Mouse (Mus musculus) urinary bladder, postnatal 14 days (tissue): ENCODE data around the gene 1700025F22Rik.
A peak's percentile ranks its signal among the peaks of the same experiment; 100 is the strongest.
"Not testable (repeated sequence)": the region's sequence is repeated elsewhere in the genome, so short reads cannot be mapped to it uniquely, and the experiment has no call there.

Experiments
- DNase-seq: peaks from one replicate; pipeline ENCODE4 v3.0.0; 2021; ENCODE audit warnings: low spot score

1700025F22Rik gene

DNA sequence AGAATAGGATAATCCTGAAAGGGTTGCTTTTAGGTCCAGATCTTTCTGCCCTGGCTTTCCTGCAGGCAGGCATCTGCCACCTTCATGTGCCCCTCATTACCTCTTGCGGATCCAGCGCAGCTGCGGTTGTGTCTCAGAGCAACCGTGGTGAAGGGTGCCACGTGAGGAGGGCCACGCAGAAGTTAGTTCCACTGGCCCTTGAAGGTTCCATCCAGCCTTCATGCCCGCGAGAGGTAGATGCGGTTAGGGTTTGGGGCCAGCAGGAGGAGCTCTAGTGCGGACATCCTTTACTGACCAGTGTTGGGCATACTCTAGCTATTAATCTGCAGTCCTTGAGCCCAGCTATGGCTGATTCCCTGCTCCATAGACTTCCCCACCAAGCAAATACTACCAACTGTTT is at the start of gene 1700025F22Rik:
1700025F22Rik (minus strand) TSS at position 149 of the 400 bp plus-strand sequence.
- no peak for DNase-seq

DNA sequence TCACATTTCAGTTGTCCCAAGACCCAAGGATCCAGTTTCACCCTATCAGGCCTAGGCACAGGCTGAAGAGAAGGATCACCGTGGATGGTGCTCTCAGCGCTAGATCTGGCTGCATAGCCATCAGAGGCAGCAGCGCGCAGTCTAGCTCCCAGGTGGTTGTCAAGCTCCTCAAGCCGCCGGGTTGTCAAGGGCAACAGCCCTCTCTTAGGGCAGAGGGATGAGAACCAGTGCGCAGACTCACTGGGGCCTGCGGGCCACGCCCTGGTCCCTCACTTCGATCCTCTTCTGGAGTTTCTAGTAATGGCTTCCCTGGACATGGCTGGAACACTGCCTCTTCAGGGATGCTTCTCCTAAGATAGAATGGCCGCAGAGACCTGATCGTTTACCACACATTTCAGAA is 31.4 kb upstream of the 1700025F22Rik start, which contains the start of gene Ms4a13:
Ms4a13 (minus strand) TSS at position 192 of the 400 bp plus-strand sequence.
- DNase-seq: no peak

DNA sequence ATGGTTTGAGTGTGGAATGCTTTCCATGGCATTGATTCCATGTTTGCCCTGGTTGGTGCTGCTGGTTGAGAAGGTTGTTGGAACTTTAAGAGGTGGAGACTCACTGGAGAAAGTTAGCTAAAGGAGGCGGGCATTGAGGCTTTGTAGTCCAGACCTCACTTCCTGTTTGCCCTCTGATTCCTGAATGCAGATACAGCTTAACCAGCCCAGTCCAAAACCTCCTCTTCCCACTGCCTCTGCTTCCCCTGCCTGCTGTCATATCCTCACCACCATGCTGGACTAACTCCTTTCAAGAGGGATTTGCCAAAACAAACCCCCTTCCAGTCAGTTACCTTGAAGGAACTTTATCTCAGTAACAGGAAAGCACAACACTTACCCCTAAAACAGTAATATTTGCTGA is 27.4 kb upstream of the 1700025F22Rik start:
- DNase-seq: no peak

DNA sequence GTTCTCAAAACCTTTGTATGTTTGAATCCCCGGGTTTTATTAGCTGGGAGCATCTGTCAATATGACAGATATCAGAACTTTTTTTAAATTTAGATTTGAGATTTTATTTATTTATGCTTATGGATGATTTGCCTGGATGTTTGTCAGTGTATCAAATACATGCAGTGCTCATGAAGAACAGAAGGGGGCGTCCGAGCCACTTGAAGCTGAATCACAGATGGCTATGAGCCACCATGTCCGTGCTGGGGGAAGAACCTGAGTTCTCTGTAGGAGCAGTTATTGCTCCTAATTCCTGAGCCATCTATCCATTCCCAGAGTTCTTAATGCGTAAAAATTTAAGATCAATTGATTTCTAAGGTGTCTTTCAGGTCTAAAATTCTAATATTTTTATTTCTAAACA is 19.0 kb upstream of the 1700025F22Rik start:
- DNase-seq: peak; percentile 5

DNA sequence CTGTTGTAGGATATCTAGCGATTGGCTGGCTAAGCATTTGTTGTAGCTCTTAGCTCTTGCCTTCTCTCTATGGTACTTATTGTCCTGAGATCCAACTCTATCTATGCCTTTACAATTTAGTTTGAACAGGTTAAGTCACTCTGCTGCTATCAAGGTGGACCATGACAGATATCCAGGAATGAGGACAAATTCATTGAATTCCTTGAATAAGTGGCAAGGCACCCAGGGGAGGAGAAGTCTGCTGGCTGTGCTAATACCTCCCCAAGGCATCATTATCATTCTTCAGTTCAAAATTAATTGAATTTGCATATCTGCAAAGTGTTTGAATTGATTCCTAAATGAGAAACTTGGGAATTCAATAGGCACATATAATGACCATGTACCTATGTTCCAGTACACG is 12.3 kb upstream of the 1700025F22Rik start:
- no peak for DNase-seq

DNA sequence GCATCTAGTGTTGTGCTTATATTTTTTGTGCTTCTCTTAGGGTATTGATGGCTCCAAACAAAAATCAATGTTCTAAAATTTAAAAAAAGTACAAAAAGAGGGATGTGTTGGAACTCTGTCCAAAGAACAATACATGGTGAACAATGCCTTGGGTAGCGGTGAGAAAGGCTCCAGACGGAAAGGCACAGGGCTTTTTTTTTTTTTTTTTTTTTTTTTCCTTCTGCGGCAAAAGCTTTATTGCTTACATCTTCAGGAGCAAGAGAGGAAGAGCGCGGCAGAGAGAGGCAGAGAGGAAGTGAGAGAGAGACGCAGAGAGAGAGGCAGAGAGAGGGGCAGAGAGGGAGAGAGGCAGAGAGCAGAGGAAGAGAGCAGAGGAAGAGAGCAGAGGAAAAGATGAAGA is 7.2 kb downstream of the 1700025F22Rik start:
- DNase-seq: not testable (repeated sequence)

DNA sequence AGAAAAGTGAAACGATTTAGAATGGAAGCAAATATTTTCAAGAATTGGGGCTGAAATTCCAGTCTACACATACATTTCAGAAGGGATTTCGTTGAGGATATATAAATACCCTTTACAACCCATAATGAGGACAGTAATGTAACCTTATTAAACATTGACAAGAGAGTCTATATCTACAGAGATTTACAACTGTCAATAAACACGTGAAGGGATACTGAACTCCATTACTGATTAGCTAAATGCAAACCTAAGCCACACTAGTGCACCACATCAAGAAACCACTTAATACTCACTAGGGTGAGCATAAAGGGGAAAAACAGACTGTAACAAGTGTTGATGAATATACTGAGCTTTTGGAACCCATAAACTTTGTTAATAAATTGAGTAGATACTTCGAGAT is 29.8 kb downstream of the 1700025F22Rik start:
- DNase-seq: no peak

DNA sequence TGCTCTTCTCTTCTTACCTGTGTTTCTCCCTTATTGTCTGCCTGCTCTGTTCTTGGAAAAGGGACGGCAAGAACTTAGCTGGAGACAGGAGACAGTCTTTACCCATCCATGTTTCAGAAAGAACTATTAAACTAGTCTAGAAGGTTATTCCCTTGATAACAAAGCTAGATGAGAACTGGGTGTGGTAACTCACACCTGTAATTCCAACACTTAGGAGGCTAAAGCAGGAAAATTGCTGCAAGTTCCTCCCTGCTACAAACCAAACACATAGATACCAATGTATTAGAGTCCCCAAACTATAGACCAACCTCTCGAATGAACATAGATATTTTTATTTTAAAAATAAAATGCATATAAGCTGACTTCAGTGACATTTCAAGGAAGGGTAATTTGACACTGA is 30.3 kb downstream of the 1700025F22Rik start:
- DNase-seq: no peak

DNA sequence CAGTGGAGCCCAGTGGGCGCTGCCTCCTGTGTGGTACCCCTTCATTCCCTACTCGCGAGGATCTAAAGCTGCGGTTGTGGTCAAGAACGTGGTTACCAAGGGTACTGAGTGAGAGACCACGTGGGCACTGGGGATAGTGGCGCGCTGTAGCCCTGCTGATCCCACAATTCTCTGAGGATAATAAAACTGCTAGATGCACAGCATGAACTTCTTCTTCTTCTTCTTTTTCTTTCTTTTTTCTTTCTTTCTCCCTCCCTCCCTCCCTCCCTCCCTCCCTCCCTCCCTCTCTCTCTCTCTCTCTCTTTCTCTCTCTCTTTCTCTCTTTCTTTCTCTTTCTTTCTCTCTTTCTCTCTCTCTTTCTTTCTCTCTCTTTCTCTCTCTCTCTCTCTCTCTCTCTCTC is 34.3 kb downstream of the 1700025F22Rik start, which contains the start of gene 1700017D01Rik:
1700017D01Rik (minus strand) TSS at position 101 of the 400 bp plus-strand sequence.
- not testable (repeated sequence) for DNase-seq

DNA sequence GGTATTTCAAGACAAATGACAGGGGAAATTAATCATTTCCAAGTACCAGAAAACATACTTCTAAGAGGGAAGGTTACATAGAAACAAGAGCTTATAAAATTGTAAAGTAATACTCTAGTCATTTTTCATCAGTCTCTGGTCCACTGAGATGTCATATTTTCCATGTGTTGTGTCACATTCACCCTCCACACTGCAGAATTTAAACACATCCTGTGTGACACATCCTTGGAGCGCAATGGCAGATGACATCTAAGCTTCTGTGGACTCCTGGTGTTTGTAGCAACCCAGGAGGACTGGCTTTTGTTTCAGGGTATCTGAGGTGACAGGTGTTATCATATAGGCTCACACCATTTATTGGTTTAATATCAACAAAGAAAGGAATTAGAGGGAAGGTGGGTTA is 35.4 kb downstream of the 1700025F22Rik start:
- no peak for DNase-seq

DNA sequence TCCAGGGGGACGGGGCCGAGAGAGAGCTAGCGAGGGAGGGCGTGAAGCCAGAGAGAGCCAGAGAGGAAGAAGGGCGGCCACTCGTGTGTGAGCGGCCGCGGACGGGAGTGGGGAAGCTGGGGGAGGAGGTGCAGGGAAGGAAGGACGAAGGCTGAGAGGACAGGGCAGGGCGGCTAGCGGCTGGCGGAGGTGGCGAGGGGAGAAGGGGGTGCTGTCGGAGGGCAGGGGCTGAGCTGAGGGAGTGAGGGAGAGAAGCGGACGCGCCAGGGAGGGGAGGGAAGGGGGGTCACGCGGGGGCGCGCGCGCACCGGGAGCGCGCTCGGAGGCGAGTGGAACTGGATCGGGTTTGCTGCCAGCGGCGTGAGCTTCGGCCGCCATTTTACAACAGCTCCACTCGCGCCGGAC is 44.1 kb downstream of the 1700025F22Rik start:
- peak; percentile 6 for DNase-seq

DNA sequence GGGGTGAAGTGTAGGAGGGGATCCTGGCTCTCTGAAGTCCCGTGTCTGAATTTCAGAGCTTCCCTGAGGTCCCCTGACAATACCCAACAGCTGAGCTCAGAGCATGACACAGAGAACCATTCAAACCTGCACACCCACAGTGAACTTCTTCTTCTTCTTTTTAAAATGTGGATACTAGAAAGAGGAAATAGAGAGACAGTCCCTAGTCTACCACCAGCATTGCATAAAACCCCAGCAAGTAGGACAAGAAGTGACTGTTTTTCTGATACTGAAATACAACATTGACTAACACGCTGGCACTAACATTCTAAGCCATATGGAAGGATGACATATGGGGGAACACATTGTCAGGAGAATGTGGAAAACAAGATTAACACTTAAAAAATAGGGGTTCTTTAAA is 45.8 kb downstream of the 1700025F22Rik start:
- DNase-seq: no peak

DNA sequence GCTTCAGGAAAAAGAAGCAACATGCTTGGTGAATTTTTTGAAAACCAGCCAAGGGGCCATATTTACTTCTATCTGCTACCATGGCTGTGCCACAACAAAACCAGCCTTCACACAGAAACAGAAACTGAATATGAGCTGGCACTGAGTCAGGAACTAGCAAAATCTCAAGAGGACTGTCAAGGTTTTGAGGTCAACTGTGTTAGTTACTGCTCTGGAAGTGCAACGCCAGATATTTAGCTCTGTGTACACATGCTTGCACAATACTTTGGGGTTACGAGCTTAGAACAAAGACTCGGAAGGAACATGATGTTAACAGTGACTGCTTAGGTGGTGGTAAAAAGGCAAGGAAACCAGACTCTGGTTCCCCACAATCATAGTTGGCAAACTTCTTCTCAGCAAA is 57.4 kb downstream of the 1700025F22Rik start:
- no peak for DNase-seq

DNA sequence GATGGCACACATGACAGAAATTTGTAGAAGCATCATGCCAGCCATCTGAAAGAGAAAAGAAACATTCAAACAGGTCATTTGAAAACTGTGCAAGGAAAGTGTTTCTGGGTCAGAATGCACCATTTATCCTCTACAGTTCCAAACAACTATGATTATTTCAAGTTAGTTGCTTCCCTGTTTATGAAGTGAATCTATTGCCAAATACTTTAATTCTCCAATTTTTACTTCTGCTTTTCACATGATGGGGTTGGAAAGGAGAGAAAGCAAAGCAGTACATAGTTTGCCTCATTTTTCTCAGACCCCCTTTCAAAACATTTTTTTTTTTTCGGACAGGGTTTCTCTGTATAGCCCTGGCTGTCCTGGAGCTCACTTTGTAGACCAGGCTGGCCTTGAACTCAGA is 63.2 kb downstream of the 1700025F22Rik start:
- no peak for DNase-seq

DNA sequence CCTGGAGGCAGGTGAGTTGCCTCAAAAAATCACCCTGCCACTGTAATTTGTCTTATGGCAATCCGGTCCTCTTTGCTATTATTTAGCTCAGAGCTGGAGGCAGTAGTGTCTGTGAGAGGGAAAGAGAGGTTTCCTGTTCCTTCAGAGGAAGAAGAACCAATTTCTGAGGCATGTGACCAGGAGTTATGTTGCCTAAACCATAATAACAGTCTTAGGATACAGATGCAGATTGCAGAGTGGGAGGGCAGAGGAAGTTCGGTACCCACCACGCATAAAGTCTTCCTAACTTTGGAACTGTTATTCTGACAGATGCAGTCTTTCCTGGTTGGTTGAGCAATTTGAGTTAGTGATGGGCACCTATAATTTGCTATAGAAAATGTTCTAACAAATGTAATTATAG is 66.7 kb downstream of the 1700025F22Rik start:
- no peak for DNase-seq

DNA sequence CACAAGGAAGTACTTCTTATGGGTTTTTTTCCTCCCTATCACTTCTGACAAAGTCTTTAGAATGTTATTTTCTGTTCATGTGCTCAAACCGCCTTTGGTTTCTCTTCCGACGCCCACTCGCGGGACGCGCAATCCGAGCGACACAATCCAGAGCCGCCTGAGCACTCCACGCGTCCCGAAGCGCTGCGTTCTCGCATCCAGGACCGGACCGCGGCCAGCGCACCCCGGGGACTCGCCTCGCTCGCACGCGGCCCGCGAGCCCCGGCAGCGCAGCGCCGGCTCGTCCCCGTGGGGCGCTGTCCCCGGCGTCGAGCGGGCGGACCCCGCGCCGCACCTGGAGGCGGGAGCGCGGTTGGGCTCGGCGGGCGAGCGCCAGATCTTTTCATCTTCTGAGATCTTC is 73.0 kb downstream of the 1700025F22Rik start:
- DNase-seq: not testable (repeated sequence)
